Mouse (Mus musculus) inflammation-experienced regulatory T-cells, adult 6 months (primary cell): ENCODE results near the gene Pcnx3. TPM values are rescaled to one million over a fixed set of nuclear protein-coding genes. Genes with fewer than 3 reads are reported as not detected.

Experiments used
- ATAC-seq: one replicate; pipeline ENCODE4 v1.8.0; 2017
- polyA plus RNA-seq, 3 experiments: library from polyadenylated mRNA; unstranded; fragments of 100-300 nt; shearing (Covaris generic); gene quantifications; one replicate each; pipeline ENCODE4 v1.2.1; 2017

Gene Pcnx3
- 10 to 100 TPM; 14.8 to 26.0 (median 21.1) TPM for polyA plus RNA-seq

- ATAC-seq, result peak; percentile 78
Observed at GRCm38 (mm10) chr19:5688200-5689087, at the start of gene Pcnx3, which contains the start of gene Map3k11. Gene Pcnx3, minus strand, starts transcription at chr19:5688908. Gene Map3k11, plus strand, starts transcription at chr19:5688742.

GRCm38 (mm10) chr19:5734325-5734724 lies 45.6 kb upstream of the Pcnx3 start:
- no peak for ATAC-seq

GRCm38 (mm10) chr19:5731264-5731978 lies 42.7 kb upstream of the Pcnx3 start:
- ATAC-seq, result peak; percentile 51

GRCm38 (mm10) chr19:5730314-5731186 lies 41.8 kb upstream of the Pcnx3 start:
- no peak for ATAC-seq

- ATAC-seq, result peak; percentile 43
Observed at GRCm38 (mm10) chr19:5729444-5729815, 40.7 kb upstream of the Pcnx3 start, which contains the start of gene Fam89b. Gene Fam89b, minus strand, starts transcription at chr19:5729653.

- ATAC-seq, result no peak
Observed at GRCm38 (mm10) chr19:5728631-5729443, 40.1 kb upstream of the Pcnx3 start.

GRCm38 (mm10) chr19:5727701-5728100 lies 39.0 kb upstream of the Pcnx3 start:
- ATAC-seq, result peak; percentile 19

- ATAC-seq, result peak; percentile 66
Observed at GRCm38 (mm10) chr19:5726961-5727578, 38.4 kb upstream of the Pcnx3 start.

- ATAC-seq, result peak; percentile 27
Observed at GRCm38 (mm10) chr19:5725767-5726515, 37.2 kb upstream of the Pcnx3 start, which contains the start of gene Ehbp1l1. Gene Ehbp1l1, minus strand, starts transcription at chr19:5726317.

- no peak for ATAC-seq
Observed at GRCm38 (mm10) chr19:5725029-5725707, 36.5 kb upstream of the Pcnx3 start.

- no peak for ATAC-seq
Observed at GRCm38 (mm10) chr19:5724549-5724941, 35.8 kb upstream of the Pcnx3 start.

GRCm38 (mm10) chr19:5723934-5724548 lies 35.3 kb upstream of the Pcnx3 start:
- no peak for ATAC-seq

GRCm38 (mm10) chr19:5722848-5723425 lies 34.2 kb upstream of the Pcnx3 start:
- ATAC-seq, result no peak

- no peak for ATAC-seq
Observed at GRCm38 (mm10) chr19:5721233-5721632, 32.5 kb upstream of the Pcnx3 start.

GRCm38 (mm10) chr19:5716955-5717354 lies 28.2 kb upstream of the Pcnx3 start:
- ATAC-seq, result no peak

- no peak for ATAC-seq
Observed at GRCm38 (mm10) chr19:5715793-5716688, 27.3 kb upstream of the Pcnx3 start.

GRCm38 (mm10) chr19:5713730-5714129 lies 25.0 kb upstream of the Pcnx3 start:
- ATAC-seq, result no peak

GRCm38 (mm10) chr19:5713255-5713654 lies 24.5 kb upstream of the Pcnx3 start:
- ATAC-seq, result no peak
